Mouse (Mus musculus): ENCODE measurements at regions not wholly inside any gene's neighbourhood (a gene's known extent, or its start where the extent isn't known, plus 50 kb on each side); places are given as distances from the start of the nearest gene placed in this dataset.

GRCm38 (mm10) chr19:33079959-33080358 lies 312.1 kb downstream of the Rnls start:
- Histone ChIP-seq H3K4me3 (no peak overlapping the region), H3K27ac (no peak overlapping the region)
- TF ChIP-seq CTCF (conservative IDR thresholded peaks at IDR 0.05), result no peak
- no peak for DNase-seq (ENCODE audit: low spot score in 2 of 2)

- H3K4me3 ChIP-seq, result no peak overlapping the region
- DNase-seq (ENCODE audit: low spot score in 2 of 2), result no peak
- no peak overlapping the region for H3K27ac ChIP-seq
- TF ChIP-seq CTCF (conservative IDR thresholded peaks at IDR 0.05), result no peak
Observed at GRCm38 (mm10) chr19:33081493-33081892, 310.6 kb downstream of the Rnls start.

GRCm38 (mm10) chr19:33083371-33083770 lies 308.7 kb downstream of the Rnls start:
- H3K4me3 ChIP-seq, result no peak overlapping the region
- no peak for TF ChIP-seq CTCF (conservative IDR thresholded peaks at IDR 0.05)
- no peak for DNase-seq (ENCODE audit: low spot score in 2 of 2)

GRCm38 (mm10) chr19:33084683-33085082 lies 307.4 kb downstream of the Rnls start:
- DNase-seq (ENCODE audit: low spot score in 2 of 2), result no peak
- TF ChIP-seq CTCF (conservative IDR thresholded peaks at IDR 0.05), result no peak
- H3K4me3 ChIP-seq, result no peak overlapping the region
- no peak overlapping the region for H3K27ac ChIP-seq

More at GRCm38 (mm10) chr19:33083371-33083770, 308.7 kb downstream of the Rnls start:
- H3K27ac ChIP-seq, result no peak overlapping the region

Data from layer of hippocampus, adult 2 months (tissue).